Mouse (Mus musculus) layer of hippocampus, adult 9-10 months (tissue): Measurements from ENCODE around the gene Bmi1.

Experiments used
- DNase-seq: peaks from one replicate; pipeline ENCODE4 v3.0.0; 2022; ENCODE audit warnings: low spot score

The Bmi1 gene

DNA sequence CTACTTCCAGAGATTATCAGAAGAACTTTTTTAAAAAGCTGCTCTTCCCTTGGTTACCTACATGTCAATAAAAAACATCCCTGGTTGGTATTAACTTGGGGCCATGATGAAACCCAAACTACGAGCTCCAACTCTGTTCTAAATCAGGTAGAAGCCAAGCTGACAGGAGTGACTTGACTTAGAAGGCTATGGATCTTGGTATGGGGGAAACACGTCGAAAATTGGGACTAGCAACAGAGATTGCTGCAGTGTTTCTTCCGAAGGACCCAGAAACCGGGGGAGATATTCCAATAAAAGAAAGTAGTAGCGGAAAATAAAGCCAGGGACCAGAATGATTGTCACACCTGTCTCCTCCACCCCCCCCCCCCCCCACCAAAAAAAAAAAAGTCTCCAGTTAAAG, 11.5 kb downstream of the Bmi1 start:
- DNase-seq, result no peak

- no peak for DNase-seq
These were observed 11.9 kb downstream of the Bmi1 start for GRCm38 (mm10) chr2:18688708-18689063.

GRCm38 (mm10) chr2:18689064-18689921, 12.5 kb downstream of the Bmi1 start:
- DNase-seq, result no peak

- DNase-seq, result no peak
These were observed 13.4 kb downstream of the Bmi1 start for GRCm38 (mm10) chr2:18690055-18690691.

DNA sequence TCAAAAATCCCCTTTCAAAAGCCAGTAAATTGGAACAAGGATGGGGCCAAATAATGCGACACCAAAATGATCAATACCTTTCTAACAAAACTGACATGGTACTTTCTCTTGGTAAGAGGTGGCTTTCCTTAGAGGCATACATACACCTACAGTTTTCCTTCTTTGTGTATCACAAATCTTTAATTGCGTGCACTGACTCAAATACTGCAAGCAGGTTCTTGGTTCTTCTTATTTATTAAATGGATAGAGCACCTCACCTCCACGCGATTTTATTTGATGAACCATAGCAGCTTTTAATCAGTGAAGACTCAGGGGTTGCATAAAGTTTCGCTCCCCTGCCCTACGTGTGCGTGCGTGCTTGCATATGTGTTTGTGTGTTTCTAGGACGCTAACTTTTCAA, 13.9 kb downstream of the Bmi1 start:
- DNase-seq, result no peak

- no peak for DNase-seq
These were observed 15.2 kb downstream of the Bmi1 start for GRCm38 (mm10) chr2:18692031-18692430.

DNA sequence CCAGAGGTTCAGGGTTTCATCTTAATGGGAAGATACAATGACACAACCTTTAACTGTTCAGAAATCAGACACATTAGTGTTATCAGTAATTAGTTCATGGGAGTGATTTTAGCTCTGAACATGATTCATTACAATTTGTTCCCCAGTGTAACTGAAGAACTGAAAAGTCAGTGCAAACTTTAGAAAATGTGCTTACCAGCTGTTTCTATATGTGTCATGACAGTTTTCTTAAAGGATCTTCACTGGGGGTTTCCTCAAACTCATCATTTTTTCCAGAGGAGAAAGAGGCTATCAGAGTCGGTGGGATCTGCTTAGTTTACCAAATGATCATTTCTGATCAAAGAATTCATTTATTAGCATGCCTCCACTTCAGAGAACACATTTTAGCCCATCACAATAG, 15.7 kb downstream of the Bmi1 start:
- no peak for DNase-seq

DNA sequence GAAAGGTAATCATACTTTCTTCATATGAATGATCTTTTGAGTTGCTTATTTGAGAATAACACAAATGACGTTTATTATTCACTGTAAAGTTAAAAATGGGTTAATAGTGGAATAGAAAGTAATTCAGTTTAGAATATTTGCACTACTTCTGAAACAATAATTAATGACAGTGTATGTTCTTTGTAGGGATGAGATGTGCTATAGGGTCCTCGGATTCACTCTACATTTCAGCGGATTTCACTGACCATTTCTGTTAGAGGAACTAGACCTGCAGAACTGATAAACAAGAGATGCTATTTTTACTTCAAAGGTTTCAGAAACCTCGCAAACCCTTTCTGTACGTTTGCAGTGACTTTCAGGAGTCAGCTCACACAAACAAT, 16.7 kb downstream of the Bmi1 start:
- no peak for DNase-seq

DNA sequence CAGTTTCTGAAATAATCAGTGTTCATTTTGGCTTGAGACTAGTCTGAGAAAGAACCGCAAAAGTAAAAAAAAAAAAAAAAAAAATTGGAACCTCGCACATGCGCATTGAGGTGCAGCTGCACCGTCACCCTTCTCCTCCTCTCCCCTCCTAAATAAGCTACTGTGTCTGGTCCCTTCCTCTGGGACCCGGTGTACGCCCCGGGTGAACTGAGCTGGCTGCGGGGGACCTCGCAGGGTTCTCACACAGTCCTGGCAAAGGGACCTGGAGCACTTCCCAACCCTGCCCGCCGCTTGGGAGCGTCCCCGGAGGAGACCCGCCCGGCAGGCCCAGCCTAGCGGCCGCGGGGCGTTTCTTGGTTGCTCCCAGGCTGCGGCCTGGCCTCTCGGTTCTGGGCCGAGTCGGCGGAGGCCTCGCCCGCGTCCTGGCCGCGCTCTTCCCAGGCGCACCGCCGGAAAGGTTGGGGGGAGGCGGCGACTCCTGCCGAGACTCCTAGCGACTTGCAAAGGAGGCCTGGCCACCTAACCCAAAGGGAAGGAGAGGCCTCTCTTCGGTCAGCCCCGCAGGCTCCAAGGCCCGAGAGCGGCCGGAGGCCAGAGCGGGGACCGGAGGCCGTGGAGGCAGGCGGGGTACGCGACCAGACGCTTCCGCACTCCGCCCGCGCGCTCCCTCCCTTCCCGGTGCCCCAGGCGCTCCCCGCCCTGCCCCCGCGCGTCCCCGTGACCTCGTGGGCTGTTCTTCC, 17.2 kb downstream of the Bmi1 start, which contains the start of gene Spag6:
Gene Spag6 (plus strand): TSS at position 162 of the 740 bp plus-strand sequence.
- DNase-seq, result no peak

DNA sequence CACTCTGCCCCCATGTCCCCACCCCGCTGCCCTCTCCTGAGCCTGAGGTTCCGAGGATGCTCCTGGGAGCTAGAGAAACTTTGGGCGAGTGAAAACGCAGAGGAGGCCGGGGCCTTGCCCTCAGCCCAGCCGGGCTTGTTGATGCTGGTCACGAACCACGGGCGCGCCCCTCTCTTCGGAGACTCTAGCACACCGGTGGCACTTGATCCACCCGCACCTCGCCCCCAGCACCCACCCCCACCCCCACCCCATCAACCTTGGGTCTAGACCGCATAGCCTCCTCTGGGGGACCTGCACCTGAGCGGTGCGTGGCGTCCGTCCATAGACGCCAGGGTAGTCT, 17.8 kb downstream of the Bmi1 start:
- DNase-seq, result no peak

DNA sequence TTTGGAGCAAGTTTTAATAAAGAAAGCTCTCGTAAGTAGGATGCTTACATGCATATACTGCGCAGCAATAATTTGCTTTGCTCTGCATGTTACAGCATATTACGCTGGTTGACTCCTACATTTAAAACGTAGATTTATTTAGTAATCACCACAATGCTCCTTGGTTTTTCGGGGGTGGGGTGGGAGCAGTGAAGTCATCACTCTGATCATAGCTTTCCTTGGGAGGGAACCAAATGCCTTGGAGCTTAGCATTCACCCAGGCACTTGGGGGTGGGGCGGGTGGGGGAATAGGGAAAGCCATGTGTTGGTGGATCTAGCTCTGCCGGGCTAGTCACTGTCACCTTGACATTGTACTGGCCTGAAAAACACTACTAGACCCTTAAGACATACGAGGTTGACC, 18.3 kb downstream of the Bmi1 start:
- DNase-seq, result no peak

- DNase-seq, result no peak
These were observed 18.9 kb downstream of the Bmi1 start for GRCm38 (mm10) chr2:18695629-18696150.

- DNase-seq, result no peak
These were observed 20.9 kb downstream of the Bmi1 start for GRCm38 (mm10) chr2:18697591-18698244.

DNA sequence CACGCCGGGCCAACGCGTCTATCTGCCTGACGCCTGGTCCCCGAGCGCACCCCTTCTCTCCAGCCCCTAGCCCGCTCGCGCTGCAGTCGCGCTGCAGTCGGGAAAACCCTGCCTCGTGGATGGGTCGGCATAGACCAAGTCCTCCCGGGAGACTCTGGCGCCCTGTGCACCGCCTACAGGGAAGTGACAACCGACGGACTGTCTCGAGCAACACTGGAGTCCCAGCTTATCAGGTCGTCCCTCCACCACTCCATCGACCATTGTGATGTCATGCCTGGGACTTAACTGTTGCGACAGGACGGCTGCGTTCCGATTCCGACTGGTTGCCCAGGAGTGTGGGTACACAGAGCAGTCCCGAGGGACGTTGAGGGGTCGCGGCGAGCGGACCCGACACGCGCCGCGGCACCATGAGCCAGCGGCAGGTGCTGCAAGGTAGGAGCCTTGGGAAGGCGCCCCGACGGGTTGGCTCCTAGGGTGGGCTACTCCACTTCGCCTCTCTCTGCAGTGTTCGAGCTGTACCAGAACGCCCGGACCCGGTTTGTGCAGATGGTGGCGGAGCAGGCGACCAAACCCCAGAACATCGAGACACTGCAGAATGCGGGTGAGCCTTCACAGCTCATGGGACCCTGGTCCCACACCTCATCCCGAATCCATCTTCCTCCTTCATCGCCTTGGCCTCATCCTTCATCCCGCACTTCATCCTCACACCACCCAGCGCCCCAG, 22.0 kb downstream of the Bmi1 start:
- no peak for DNase-seq

GRCm38 (mm10) chr2:18699401-18699990, 22.7 kb downstream of the Bmi1 start:
- DNase-seq, result no peak

DNA sequence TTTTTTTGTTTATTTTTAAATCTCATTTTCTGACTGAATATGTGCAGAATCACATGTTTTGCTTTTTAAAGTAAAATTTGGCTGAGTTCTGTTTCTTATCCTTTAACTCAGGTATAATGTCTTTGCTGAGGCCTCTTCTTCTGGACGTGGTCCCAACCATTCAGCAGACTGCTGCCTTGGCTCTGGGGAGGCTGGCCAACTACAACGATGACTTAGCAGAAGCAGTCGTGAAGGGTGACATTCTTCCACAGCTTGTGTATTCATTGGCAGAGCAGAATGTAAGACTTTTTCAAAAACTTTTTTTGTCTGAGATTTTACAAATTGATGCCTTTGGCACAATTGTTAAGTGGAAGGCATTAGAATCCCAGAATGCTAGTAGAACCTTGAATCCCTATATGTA, 33.5 kb downstream of the Bmi1 start:
- no peak for DNase-seq

- no peak for DNase-seq
These were observed 36.3 kb downstream of the Bmi1 start for GRCm38 (mm10) chr2:18713071-18713470.

DNA sequence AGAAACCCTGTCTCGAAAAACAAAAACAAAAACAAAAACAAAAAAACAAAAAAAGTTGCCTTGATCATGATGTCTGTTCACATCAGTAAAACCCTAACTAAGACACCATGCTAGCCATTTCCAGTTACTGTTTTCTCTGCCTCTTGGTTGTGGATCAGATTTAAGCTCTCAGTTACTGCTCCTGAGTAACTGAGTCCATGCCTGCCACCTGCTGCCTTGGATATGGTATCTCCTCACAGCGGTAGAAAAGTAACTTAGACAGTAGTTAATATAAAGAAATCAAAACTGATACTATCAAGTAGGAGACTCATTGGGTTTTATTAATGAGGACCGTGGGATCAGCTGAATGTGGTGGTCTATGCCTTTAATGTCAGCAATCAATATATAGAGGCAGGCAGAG, 37.5 kb downstream of the Bmi1 start:
- no peak for DNase-seq

GRCm38 (mm10) chr2:18718521-18718920, 41.7 kb downstream of the Bmi1 start:
- no peak for DNase-seq

- no peak for DNase-seq
These were observed 45.5 kb downstream of the Bmi1 start for GRCm38 (mm10) chr2:18722208-18722830.

DNA sequence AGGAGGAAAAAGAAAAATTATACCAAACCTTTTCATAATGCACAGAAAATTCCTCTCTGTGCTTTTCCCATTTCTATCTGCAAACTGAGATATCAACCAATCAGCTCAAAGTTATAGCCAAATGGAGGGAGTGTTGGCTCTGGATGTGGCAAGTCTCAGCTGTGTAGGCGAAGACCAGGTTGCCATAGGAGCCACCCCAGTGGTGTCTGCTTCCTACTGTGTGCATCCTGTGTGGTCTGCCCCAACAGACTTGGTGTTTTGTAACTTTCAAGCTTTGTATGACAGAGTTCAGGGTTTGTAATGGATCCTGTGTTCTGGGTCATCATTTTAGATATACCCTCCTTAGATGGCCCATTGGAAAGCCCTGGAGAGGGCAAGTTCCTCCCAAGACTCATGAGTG, 47.6 kb downstream of the Bmi1 start:
- no peak for DNase-seq
